Mouse (Mus musculus) kidney, adult 11 months (tissue): Measurements from ENCODE around the gene Slc25a27.

ENCODE experiments used
- DNase-seq: peaks from one replicate; pipeline ENCODE4 v3.0.0; 2022

Gene Slc25a27

GRCm38 (mm10) chr17:43666576-43667289 lies at the start of gene Slc25a27:
Gene Slc25a27 (minus strand): TSS chr17:43667214.
- peak; percentile 96 for DNase-seq

- DNase-seq: no peak
Measured at GRCm38 (mm10) chr17:43716601-43717000, 49.6 kb upstream of the Slc25a27 start.

DNA sequence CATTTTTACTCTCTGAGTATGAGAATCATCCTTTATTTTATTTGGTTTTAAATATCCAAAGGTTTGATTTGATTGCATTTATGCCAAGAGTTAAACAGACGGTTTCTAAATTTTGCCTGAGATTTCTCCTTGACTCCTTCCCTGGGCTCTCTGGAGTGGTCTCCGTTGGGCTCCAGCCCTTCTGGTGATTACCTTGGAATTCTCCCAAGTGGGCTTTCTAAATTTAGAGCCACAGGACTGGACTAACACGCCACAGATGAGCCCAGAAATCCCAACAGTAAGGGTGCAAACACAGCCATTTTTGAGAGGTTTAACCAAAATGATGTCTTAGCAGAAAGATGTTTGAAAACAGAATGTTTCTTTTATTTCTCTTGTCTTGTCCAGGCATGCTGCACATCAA lies 47.2 kb upstream of the Slc25a27 start:
- no peak for DNase-seq

DNA sequence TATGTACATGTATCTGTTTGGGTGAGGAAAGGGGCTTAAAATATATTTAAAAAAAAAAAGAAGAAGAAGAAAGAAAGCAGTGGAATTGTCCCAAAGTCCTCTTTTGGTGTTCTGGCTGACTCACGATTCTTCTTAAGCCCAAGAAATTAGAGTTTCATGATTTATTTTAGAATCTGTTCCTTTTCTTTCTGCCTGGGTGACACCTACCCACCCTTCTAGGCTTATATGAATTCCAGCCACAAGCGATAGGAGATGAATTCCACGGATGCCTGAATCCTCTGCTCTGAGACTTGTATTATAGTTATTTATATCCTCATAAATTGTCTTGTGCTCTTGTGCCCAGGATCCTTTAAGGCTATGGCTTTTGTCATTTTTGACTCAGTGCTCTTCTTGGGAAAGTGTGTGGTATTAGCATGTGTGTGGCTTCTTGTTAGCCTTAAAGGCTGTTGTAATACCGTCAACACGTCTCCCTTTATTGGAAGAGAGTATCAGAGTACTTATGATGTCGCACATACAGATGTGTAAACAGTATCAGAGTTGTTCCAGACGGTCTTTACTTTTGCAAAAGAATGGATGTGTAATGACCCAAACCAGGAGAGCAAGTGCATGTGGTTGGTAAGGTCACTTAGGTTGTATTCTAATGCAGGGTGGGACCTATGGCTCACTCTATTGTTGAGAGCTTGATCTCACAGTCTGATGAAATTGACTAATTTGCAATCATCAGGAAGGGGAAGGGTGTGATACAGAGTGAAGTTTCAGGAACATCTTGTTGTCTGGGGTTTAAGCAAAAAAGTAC lies 44.7 kb upstream of the Slc25a27 start:
- no peak for DNase-seq

- peak; percentile 11 for DNase-seq
Measured at GRCm38 (mm10) chr17:43707254-43707653, 40.2 kb upstream of the Slc25a27 start.

DNA sequence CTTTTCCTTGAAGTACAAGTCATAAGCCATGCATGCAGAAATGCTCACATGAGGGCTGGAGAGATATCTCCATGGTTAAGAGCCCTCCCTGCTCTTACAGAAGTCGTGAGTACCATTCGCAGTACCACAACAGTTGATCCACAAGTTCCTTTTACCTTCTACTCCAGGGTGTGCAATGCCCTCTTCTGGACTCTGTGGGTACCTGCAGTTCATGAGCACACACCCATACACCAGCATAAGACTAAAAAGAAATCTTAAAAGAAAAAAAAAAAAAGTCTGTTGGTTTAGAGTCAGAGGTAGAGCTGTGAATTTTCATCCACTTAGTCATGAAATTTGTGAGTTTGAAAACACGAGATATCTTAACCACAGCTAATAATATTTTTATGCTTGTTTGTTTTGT lies 39.7 kb upstream of the Slc25a27 start:
- DNase-seq: no peak

DNA sequence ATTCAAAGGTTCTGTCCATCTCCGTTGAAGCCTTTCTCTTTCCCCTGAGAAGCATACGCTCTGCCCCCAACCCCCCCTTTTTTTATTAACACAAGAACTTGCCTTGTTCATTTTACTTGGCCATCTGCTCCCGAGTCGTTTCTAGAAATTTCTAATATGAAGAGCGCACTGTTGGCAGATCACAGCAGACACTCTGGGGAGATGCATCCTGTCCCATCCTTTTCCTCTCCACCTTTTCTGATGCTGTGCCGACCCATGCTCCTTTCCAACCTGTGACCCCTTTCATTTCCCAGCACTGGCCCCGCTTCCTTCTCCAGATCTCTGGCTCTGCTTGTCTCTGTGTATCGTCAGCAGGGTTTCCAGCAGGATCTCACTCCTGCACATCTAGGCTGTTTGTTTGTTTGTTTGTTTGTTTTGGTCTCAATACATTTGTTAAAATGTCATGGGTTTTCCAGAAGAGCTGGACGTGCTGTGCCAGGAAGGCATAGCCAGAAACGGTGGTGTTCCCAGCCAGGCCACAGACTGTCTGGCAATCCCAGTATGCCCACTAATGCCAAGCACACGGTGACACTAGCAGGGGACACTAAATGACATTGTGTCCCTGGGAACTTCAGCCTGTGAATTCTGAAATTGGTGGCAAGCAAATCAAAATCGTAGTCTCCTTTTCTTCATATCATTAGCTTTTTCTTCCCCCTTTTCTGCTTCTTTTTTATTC lies 37.4 kb upstream of the Slc25a27 start:
- no peak for DNase-seq

DNA sequence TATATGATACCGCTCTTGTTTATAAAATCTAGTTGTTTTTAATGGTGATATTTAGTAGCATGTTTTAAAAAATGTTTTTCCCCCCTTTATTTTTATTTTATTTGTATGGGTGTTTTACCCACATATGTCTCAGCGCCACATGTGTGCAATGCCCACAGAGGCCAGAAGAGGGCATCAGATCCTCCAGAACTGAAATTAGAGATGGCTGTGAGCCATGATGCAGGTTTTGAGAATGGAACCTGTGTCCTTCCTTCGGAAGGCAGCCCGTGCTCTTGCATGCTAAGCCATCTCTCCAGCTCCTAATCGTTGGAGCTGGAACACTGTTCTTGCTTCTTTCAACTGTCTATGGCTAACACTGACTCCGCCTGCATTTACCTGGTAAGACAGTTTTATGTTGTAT lies 34.0 kb upstream of the Slc25a27 start:
- peak; percentile 12 for DNase-seq

DNA sequence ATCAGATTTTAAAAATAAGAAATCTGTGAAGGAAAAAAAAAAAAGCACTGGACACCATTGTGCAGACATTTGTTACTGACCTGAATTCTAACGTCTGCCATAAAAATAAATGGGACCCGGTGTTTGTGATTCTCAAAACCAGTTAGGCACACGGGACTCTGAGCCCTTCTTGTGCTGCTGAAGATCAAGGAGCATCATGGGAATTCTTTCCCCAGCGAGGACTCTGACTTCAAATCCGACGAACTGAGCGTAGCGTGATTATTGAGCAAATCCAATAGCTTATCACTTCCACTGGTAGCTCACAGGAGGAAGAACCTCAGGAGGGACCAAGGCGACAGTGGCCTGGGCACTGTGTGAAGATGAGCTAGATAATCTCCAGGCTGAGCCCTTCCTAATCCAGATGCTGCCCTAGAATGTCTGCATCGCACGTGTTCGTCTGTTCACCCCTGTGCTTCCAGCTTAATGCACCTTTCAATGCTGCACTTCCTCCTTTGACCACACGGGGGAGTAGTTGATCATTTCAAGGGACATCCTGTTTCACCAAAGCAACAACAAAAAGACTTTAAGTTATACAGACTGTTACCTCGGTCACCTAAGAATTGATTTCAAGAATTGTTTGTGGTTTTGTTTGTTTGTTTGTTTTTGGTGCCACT lies 32.1 kb upstream of the Slc25a27 start:
- peak; percentile 25 for DNase-seq

- DNase-seq: no peak
Measured at GRCm38 (mm10) chr17:43689591-43689990, 22.6 kb upstream of the Slc25a27 start.

GRCm38 (mm10) chr17:43684638-43685037 lies 17.6 kb upstream of the Slc25a27 start:
- no peak for DNase-seq

DNA sequence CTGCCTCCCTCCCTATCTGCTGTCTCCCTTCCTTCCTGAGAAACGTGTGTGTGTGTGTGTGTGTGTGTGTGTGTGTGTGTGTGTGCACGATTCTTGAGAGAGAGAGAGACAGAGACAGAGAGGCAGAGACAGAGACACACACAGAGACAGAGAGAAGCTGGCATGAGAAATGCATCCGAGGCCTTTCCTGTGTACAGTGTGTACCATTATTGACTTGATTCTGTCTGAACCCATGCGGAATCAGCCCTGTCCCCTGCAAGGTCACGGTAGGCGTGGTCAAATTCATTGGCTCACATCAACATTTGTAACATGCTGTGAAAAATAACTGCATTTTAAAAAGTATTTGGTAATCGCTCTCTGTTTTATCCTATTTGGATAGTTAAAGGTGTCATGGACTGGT lies 17.1 kb upstream of the Slc25a27 start:
- DNase-seq: no peak

GRCm38 (mm10) chr17:43677317-43677716 lies 10.3 kb upstream of the Slc25a27 start:
- no peak for DNase-seq

DNA sequence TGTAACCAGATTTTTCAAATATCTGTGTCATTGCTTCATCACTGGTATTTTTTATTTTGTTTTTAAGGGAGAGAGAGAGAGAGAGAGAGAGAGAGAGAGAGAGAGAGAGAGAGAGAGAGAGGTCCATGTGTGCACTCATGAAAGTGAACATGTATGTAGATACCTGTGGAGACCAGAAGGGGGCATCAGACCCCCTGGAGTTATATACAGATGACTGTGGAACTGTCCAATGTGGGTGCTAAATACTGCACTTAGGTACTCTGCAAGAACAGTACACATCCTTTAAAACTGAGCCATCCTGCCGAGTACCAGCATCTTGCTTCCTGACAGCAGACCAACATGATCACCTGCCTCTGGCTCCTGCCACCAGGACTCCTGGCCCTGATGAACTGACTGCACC lies 9.2 kb upstream of the Slc25a27 start:
- DNase-seq: no peak

GRCm38 (mm10) chr17:43675228-43675627 lies 8.2 kb upstream of the Slc25a27 start:
- DNase-seq: no peak

GRCm38 (mm10) chr17:43671907-43672306 lies 4.9 kb upstream of the Slc25a27 start:
- DNase-seq: no peak

- no peak for DNase-seq
Measured at GRCm38 (mm10) chr17:43669145-43669695, 2.2 kb upstream of the Slc25a27 start.

DNA sequence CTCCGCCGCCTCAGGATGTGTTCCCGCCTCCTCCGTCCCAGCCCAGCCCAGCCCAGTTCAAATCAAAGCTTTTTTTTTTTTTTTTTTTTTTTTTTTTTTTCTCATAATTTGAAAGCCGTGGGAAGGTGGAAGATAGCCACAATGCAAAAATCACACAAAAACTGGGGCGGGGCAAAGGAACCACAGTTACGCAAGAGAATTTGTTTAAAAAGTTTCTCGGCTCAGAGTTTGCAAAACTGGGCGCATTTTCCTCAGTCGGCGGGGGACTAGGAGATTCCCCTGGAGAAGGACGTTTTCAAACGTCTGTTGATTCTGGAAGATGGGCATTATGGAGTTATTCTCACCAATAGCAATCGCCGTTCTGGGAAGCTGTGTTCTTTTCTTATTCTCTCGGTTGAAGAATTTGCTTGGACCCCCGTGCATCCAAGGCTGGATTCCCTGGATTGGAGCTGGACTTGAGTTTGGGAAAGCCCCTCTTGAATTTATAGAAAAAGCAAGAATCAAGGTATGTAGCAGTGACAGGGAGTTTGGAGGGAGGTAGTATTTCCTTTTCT lies 353 bp upstream of the Slc25a27 start, which contains the start of gene Cyp39a1:
Gene Cyp39a1 (plus strand): TSS at position 136 of the 554 bp plus-strand sequence.
- no peak for DNase-seq

DNA sequence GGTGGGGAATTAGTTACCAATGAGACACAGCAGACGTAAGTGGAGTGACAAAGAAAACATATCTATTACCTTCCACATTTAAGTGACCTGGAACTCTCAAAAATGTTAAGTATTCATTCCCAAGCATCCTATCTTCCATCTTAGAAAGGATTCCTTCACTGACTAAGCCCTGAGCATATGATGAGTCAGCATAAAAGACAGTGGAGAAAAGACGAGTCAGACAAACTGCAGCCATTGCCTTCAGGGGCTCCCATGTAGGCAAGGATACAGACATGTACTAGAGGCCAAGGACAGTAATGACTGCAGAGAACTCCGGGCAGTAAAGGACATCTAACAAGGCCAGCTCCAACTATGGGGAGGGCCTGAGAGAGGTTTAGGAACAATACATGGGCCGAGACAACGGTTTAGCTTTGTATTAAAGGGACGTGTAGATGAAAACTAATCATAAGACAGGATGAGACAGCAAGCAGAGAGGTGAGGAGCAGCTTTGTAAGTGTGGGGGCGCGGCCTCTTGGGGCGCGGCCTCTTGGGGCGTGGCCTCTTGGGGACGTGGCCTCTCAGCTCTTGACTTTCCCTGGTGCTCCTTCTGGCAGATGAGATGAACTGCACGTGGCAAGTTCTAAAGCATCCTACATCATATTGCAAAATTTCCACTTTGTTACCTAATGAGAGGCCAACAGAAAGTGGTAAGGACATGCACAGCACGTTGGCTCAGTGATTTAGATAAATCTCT lies 15.5 kb downstream of the Slc25a27 start:
- no peak for DNase-seq

DNA sequence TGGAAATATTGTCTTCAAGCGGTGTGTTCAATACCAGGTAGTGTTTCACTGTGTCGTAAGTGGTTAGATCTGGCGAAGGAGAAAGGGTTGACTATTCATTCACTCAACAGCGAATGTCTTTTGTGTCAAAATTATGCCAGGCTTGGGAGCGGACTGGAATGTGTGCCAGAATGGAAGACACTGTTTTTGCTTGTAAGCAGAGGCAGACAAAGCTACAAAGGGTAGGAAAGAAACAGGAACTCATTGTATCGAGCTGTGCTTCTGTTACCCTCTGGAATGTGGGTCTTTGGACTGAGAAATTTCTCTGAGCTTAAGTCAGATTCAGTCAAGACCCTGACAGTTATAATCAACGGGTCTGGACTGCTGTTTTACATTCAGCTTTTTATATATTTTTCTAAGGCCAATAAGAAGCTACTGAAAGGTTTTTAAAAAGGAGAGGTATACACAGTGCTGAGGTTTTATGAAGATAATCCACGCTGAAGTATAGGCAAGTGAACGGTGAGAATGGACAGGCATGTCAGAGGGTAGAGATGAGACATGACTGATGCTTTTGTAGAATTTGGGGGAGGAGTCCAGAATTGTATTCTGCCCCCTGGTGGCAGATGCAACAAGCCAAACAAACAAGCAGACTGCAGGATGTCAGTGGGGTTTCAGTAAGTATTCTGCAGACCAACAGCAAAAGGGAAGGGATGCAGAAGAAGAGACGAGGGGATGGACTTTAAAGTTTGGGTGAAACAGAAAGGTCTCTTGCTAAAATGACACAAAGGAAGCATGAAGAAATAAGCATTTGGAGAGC lies 17.2 kb downstream of the Slc25a27 start:
- DNase-seq: no peak

GRCm38 (mm10) chr17:43646925-43647324 lies 20.1 kb downstream of the Slc25a27 start:
- DNase-seq: no peak
